Mouse (Mus musculus): ENCODE measurements around the gene Kcp.

DNA sequence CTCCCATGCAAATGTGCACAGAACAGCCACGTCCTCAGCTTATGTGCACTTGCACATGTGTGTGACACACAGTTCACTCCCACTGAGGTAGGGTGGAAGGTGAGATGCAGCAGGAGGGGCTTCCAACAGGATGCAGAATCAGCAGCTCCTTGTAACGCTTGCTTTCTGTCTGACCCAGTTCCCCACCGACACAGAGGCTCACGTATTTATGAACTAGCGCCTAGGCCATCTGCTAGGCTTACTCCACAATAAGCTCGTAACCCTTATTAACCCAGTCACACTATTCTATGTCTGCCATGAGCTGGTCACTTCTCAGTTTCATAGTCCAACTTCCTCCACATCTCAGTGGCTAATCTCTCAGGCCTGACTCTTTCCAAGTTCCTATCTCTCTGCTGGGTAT, 32.5 kb upstream of the Kcp start:
- TF ChIP-seq POLR2A (IDR thresholded peaks at IDR 0.05; ENCODE audit: extremely low read depth, insufficient read depth, low read length) (no peak), CTCF (IDR thresholded peaks at IDR 0.05; ENCODE audit: extremely low read depth, insufficient read depth, low read length) (no peak)

Measured in cortical plate, adult 2 months (tissue).